Mouse (Mus musculus) lung, embryonic 15.5 days (tissue): Measurements from ENCODE around the gene Stag1. TPM values are rescaled to one million over a fixed set of nuclear protein-coding genes. Genes with fewer than 3 reads are reported as not detected.

Experiments used
- ATAC-seq: fragments of 200-750 bp; cut with Nextera tagmentation; 2 replicates; pipeline ENCODE4 v1.8.0; 2017; ENCODE audit warnings: moderate number of reproducible peaks, borderline replicate concordance; ENCODE audit not compliant: low FRiP score, low TSS enrichment; ENCODE audit errors: extremely low read depth
- H3K27ac ChIP-seq: fragments of 300-500 bp; sonication (generic); 2 replicates; pipeline ENCODE4 v1.5.1; 2015; ENCODE audit warnings: moderate library complexity, mild to moderate bottlenecking, inconsistent platforms
- H3K27me3 ChIP-seq: fragments of 300-500 bp; sonication (generic); 2 replicates; pipeline ENCODE4 v1.6.1; 2015; ENCODE audit warnings: inconsistent platforms
- H3K36me3 ChIP-seq: fragments of 300-500 bp; sonication (generic); 2 replicates; pipeline ENCODE4 v1.6.1; 2015; ENCODE audit warnings: inconsistent platforms
- H3K4me1 ChIP-seq: fragments of 300-500 bp; sonication (generic); 2 replicates; pipeline ENCODE4 v1.6.1; 2015; ENCODE audit warnings: inconsistent platforms
- H3K4me2 ChIP-seq: fragments of 300-500 bp; sonication (generic); 2 replicates; pipeline ENCODE4 v1.6.1; 2015; ENCODE audit warnings: inconsistent platforms, mild to moderate bottlenecking, moderate library complexity
- H3K4me3 ChIP-seq: fragments of 300-500 bp; sonication (generic); 2 replicates; pipeline ENCODE4 v1.5.1; 2015; ENCODE audit warnings: mild to moderate bottlenecking, inconsistent platforms
- H3K9ac ChIP-seq: fragments of 300-500 bp; sonication (generic); 2 replicates; pipeline ENCODE4 v1.6.1; 2015; ENCODE audit warnings: inconsistent platforms
- H3K9me3 ChIP-seq: fragments of 300-500 bp; sonication (generic); 2 replicates; pipeline ENCODE4 v1.6.1; 2016; ENCODE audit warnings: inconsistent platforms
- WGBS: fragments of 180-500 bp; shearing (Covaris S2); methylation state at CpG from one replicate; pipeline ENCODE4 v1.1.7; 2015; 5-methylcytosine and 5-hydroxymethylcytosine counted together
- polyA plus RNA-seq: library from polyadenylated mRNA; unstranded; fragments of >200 nt; fragmentation: Nextera tagmentation; extraction: Ambion mirVana; gene quantifications from 2 replicates; pipeline ENCODE4 v1.2.1, GENCODE M21; 2015

Stag1 gene
- polyA plus RNA-seq, 1 experiment from 2014 or later: 43.1 TPM

DNA sequence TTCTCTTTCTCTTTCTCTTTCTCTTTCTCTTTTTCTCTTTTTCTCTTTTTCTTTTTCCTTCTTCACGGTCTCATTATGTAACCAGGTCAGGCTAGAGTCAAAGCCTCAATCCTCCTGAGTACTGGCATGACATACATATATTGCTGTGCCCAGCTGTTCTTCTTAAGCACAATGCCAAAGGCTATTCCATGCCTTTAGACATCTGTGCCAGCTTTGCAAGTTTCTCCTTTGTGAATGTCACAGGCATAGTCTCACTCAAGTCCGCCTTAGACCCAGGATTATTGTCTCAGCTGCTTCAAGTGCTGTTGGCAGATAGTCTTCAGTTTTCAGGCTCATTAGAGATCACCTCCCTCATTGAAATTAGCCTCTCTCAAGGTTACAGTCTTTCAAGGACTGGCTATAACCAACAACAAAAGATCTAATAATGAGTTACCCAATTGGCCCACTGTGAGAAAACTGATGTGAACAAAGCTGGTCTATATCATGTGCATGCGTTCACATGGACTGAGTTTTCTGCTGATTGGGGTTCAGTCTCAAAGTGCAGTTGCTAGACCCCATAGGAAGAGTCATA, 16.0 kb downstream of the Stag1 start:
- no peak overlapping the region for H3K4me2 ChIP-seq
- peaks cover 5% of the 10 kb centered on the region; the same call in 1 of the 2 replicates for H3K4me1 ChIP-seq
- no peak for ATAC-seq
- H3K36me3 ChIP-seq: no peaks in the 10 kb centered on the region
- no peaks in the 10 kb centered on the region for H3K27me3 ChIP-seq
- H3K9me3 ChIP-seq: no peaks in the 10 kb centered on the region
- H3K27ac ChIP-seq: no peak overlapping the region
- no peak overlapping the region for H3K9ac ChIP-seq
- H3K4me3 ChIP-seq: no peak overlapping the region
- 83% methylated on average over 3 of the region's 3 CpGs for WGBS

GRCm38 (mm10) chr9:100616947-100617346, 19.3 kb downstream of the Stag1 start:
- 15% methylated on average over 11 of the region's 11 CpGs for WGBS
- H3K27me3 ChIP-seq: no peaks in the 10 kb centered on the region
- H3K27ac ChIP-seq: no peak overlapping the region
- H3K9ac ChIP-seq: no peak overlapping the region
- ATAC-seq: no peak
- H3K4me2 ChIP-seq: peak overlapping the region; percentile 32
- no peaks in the 10 kb centered on the region for H3K9me3 ChIP-seq
- H3K4me1 ChIP-seq: peaks cover 5% of the 10 kb centered on the region; the same call in 1 of the 2 replicates
- no peaks in the 10 kb centered on the region for H3K36me3 ChIP-seq
- H3K4me3 ChIP-seq: no peak overlapping the region

DNA sequence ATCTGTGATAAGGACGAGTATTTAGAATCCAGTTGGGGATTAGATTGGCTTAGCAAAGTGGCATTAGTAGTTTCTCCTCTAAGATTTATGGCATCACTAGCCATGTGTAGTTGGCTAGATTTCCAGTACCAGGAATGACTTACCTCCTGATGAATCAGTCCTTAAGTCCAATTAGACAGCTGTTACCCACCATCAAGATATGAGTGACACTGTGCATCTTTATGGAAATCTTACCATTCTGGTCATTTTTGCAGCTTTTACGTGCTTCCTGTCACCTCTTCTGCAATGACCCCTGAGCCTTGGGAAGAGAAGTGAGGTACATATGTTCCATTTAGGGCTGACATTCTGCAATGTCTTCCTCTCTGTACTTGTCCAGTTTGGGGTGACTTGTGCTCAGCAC, 28.7 kb downstream of the Stag1 start:
- no peaks in the 10 kb centered on the region for H3K27me3 ChIP-seq
- no peaks in the 10 kb centered on the region for H3K9me3 ChIP-seq
- H3K4me1 ChIP-seq: no peaks in the 10 kb centered on the region
- H3K4me2 ChIP-seq: no peak overlapping the region
- no peak overlapping the region for H3K27ac ChIP-seq
- no peak overlapping the region for H3K4me3 ChIP-seq
- no peak overlapping the region for H3K9ac ChIP-seq
- WGBS: 63% methylated on average over 2 of the region's 2 CpGs
- H3K36me3 ChIP-seq: no peaks in the 10 kb centered on the region
- no peak for ATAC-seq

GRCm38 (mm10) chr9:100640754-100641153, 43.2 kb downstream of the Stag1 start:
- WGBS: 93% methylated on average over 2 of the region's 2 CpGs
- no peaks in the 10 kb centered on the region for H3K36me3 ChIP-seq
- no peak overlapping the region for H3K4me3 ChIP-seq
- H3K27ac ChIP-seq: no peak overlapping the region
- no peaks in the 10 kb centered on the region for H3K27me3 ChIP-seq
- H3K4me2 ChIP-seq: 0 out of 2 replicates have a peak overlapping the region, but pooled peaks have one; percentile 79
- no peak overlapping the region for H3K9ac ChIP-seq
- no peaks in the 10 kb centered on the region for H3K9me3 ChIP-seq
- ATAC-seq: no peak
- H3K4me1 ChIP-seq: peaks cover 16% of the 10 kb centered on the region

- no peak for ATAC-seq
- Histone ChIP-seq H3K27ac (peak overlapping the region; percentile 100), H3K9me3 (no peaks in the 10 kb centered on the region), H3K4me3 (peak overlapping the region; percentile 74), H3K36me3 (no peaks in the 10 kb centered on the region), H3K9ac (0 out of 2 replicates have a peak overlapping the region, but pooled peaks have one; percentile 71), H3K4me2 (peak overlapping the region; percentile 79), H3K4me1 (peaks cover 18% of the 10 kb centered on the region), H3K27me3 (no peaks in the 10 kb centered on the region)
- 33% methylated on average over 6 of the region's 6 CpGs for WGBS
These were observed 43.9 kb downstream of the Stag1 start for GRCm38 (mm10) chr9:100641391-100642085.

GRCm38 (mm10) chr9:100642186-100642839, 44.7 kb downstream of the Stag1 start:
- peak overlapping the region; percentile 71 for H3K9ac ChIP-seq
- H3K27ac ChIP-seq: peak overlapping the region; percentile 100
- H3K4me2 ChIP-seq: peak overlapping the region; percentile 79
- peak overlapping the region; percentile 74 for H3K4me3 ChIP-seq
- H3K36me3 ChIP-seq: no peaks in the 10 kb centered on the region
- H3K27me3 ChIP-seq: no peaks in the 10 kb centered on the region
- ATAC-seq: no peak
- peaks cover 18% of the 10 kb centered on the region for H3K4me1 ChIP-seq
- WGBS: 1% methylated on average over 16 of the region's 16 CpGs
- H3K9me3 ChIP-seq: no peaks in the 10 kb centered on the region

DNA sequence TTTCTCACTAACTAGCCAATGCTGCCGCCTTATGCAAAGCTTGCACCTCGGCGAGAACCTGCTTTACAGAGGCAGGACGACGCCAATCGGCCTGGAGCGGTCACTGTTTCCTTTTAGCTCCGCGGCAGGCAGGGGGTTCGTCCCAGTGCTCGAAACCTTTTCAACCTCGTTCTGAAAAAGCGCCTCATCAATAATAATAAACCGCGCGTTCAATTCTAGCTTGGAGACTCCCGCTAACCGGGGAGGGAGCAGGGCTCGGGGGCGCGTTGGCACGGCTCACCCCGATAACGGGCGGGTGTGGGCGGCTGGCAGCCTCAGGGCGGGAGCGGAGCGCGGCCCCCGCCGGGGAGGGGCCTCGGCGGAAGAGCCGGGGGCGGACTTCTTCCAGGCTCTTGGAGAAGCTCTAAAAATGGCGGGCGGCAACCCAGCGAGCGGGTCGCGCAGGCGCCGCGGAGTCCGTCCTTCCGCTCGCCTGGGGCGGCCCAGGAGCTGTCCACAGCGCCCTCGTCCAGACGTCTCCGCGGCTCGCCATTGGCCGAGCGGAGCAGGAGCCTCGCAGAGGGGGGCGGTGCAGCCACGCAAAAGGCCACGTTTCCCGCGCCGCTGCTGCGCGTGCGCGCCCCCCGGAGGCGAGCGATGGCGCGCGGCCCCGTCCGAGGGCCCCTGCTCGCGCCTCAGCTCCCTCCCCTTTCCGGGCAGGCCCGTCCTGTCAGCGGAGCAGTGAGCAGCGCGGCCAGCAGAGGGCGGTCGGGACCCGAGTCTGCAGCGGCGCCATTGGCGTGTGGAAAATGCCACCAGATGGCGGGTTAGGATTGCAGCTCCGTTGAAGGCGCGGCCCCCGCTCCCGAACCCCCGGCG, 45.5 kb downstream of the Stag1 start:
- Histone ChIP-seq H3K9me3 (no peaks in the 10 kb centered on the region), H3K36me3 (no peaks in the 10 kb centered on the region), H3K27me3 (no peaks in the 10 kb centered on the region), H3K4me1 (peaks cover 18% of the 10 kb centered on the region), H3K9ac (peak overlapping the region; percentile 95), H3K4me2 (peak overlapping the region; percentile 79), H3K27ac (peak overlapping the region; percentile 100), H3K4me3 (peak overlapping the region; percentile 74)
- peak; percentile 98 for ATAC-seq
- WGBS: under 1% methylated on average over 84 of the region's 97 CpGs

GRCm38 (mm10) chr9:100644071-100644771, 46.6 kb downstream of the Stag1 start:
- peak overlapping the region; percentile 60 for H3K4me2 ChIP-seq
- peaks cover 18% of the 10 kb centered on the region for H3K4me1 ChIP-seq
- no peaks in the 10 kb centered on the region for H3K36me3 ChIP-seq
- ATAC-seq: peak; percentile 36
- H3K9ac ChIP-seq: peak overlapping the region; percentile 95
- H3K27me3 ChIP-seq: no peaks in the 10 kb centered on the region
- under 1% methylated on average over 54 of the region's 64 CpGs for WGBS
- H3K9me3 ChIP-seq: no peaks in the 10 kb centered on the region
- peak overlapping the region; percentile 74 for H3K4me3 ChIP-seq
- H3K27ac ChIP-seq: peak overlapping the region; percentile 100

GRCm38 (mm10) chr9:100645026-100645940, 47.7 kb downstream of the Stag1 start:
- no peak overlapping the region for H3K27ac ChIP-seq
- no peak overlapping the region for H3K9ac ChIP-seq
- WGBS: 22% methylated on average over 8 of the region's 8 CpGs

DNA sequence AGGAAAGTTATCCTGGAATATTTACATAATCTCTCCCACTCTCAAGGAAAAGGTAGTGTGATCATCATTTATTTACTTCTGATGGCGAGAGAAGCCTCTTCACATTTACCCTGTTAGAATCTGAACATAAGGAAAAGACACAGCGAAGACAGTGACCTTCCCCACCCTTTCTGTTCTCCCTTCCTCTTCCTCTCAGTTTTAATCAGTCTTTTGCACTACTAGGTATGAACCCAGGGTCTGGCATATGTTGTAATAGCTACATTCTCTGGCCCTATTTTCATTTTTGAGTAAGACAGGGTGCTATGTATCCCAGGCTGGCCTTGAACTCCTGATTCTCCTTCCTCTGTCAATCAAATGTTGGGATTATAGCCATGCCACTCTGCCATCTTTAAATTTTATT, 48.7 kb downstream of the Stag1 start:
- H3K27me3 ChIP-seq: no peaks in the 10 kb centered on the region
- no peak overlapping the region for H3K9ac ChIP-seq
- peaks cover 14% of the 10 kb centered on the region for H3K4me1 ChIP-seq
- ATAC-seq: no peak
- no peaks in the 10 kb centered on the region for H3K9me3 ChIP-seq
- H3K4me3 ChIP-seq: no peak overlapping the region
- no peaks in the 10 kb centered on the region for H3K36me3 ChIP-seq
- WGBS: 74% methylated on average over 2 of the region's 2 CpGs
- H3K27ac ChIP-seq: no peak overlapping the region
- no peak overlapping the region for H3K4me2 ChIP-seq

More at GRCm38 (mm10) chr9:100645026-100645940, 47.7 kb downstream of the Stag1 start:
- H3K36me3 ChIP-seq: no peaks in the 10 kb centered on the region
- no peaks in the 10 kb centered on the region for H3K27me3 ChIP-seq
- peak overlapping the region; percentile 60 for H3K4me2 ChIP-seq
- peak overlapping the region; percentile 74 for H3K4me3 ChIP-seq
- ATAC-seq: no peak
- H3K9me3 ChIP-seq: no peaks in the 10 kb centered on the region
- H3K4me1 ChIP-seq: peaks cover 18% of the 10 kb centered on the region
